Mouse (Mus musculus) thymus, postnatal 36 days (tissue): ENCODE data around the gene Wipi2.

ENCODE experiments used
- DNase-seq, 2 experiments: peaks; one replicate each; pipeline ENCODE4 v3.0.0; 2022; ENCODE audit warnings: mixed read lengths in 2 of 2

The Wipi2 gene

GRCm38 (mm10) chr5:142630224-142630623 lies 2.7 kb downstream of the Wipi2 start:
- no peak for DNase-seq

GRCm38 (mm10) chr5:142637823-142638222 lies 10.3 kb downstream of the Wipi2 start:
- no peak for DNase-seq

DNA sequence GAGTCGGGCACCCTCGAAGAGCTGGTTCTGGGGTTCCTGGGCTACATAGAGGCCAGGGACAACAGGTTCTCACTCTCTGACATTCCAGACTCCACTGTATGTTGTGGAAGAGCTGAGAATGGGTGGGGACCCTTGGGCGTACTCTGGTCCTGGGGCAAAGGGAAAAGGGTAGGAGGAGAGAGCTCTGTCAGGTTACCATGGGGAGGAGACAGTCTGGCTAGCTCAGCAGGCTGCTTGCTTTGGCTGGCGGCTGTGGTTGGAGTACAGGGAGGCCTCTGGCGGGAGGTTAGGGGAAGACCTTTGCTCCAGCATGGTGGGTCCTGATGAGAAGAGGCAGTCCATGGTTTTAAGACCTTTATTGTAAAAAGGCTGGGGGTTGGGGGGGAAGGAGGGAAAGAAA lies 12.6 kb downstream of the Wipi2 start:
- DNase-seq = no peak

GRCm38 (mm10) chr5:142641331-142642051 lies 14.0 kb downstream of the Wipi2 start:
- DNase-seq = no peak

DNA sequence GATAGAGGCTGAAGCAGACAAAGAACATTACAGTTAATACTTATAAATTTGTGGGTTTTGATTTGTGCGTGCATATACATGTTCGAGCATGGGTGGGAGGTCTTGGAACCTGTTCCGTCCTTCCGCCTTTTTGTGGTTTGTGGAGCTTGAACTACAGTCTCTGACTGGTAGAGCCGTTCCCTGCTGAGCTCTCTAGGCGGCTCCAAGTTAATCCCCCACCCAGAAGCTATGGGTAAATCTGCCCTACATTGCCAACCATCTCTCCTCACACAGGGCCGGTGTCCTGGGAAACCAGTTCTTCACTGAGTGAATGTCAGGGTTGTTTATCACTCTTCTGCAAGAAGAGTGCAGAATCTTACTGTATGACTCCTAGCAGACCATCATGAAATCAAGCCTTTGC lies 20.7 kb downstream of the Wipi2 start:
- no peak for DNase-seq

DNA sequence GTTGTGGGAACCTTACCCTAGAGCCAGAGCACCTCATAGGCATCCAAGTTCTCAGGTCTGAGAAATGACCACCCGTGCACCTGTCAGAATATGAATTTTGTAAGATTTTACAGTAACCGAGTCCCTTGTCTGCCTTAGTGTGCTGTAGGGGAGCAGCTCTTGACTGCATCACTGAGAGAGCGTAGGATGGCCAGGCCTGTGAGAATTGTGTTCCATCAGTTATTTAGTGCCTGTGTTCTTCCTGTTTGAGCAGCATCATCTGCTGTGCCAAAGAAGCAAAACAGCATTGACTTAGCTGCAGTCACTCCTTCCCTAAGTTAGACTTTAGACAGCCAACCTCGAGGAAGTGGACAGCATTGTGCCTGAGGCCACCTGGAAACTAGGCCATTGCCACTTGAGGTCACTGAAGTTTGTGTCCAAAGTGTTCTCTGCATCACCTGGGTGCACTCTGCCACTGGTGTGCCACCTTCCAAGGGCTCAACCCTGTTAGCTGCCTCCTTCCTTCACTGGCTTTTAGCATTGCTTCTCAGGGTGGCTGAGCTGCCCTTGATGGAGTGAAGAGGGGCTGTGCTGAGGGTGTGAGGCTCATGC lies 22.1 kb downstream of the Wipi2 start:
- no peak for DNase-seq

DNA sequence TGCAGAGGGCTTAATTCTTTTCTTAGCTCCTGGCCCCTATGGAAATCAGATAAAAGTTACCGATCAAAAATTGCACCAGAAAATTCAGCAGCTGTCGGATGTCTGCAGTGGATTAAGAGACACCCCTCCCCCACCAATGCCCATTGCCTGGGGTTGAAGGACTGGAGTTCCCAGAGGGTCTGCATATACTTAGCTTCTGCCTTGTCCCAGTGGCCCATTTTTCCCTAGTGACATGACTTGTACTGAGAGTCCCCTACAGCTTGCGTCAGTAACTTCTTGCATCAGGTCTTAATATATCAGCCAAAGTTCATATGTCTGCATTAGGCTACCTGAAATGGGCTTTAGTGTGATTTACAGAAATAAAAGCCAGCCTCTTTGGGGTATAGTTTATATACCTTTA lies 22.9 kb downstream of the Wipi2 start:
- DNase-seq = no peak

DNA sequence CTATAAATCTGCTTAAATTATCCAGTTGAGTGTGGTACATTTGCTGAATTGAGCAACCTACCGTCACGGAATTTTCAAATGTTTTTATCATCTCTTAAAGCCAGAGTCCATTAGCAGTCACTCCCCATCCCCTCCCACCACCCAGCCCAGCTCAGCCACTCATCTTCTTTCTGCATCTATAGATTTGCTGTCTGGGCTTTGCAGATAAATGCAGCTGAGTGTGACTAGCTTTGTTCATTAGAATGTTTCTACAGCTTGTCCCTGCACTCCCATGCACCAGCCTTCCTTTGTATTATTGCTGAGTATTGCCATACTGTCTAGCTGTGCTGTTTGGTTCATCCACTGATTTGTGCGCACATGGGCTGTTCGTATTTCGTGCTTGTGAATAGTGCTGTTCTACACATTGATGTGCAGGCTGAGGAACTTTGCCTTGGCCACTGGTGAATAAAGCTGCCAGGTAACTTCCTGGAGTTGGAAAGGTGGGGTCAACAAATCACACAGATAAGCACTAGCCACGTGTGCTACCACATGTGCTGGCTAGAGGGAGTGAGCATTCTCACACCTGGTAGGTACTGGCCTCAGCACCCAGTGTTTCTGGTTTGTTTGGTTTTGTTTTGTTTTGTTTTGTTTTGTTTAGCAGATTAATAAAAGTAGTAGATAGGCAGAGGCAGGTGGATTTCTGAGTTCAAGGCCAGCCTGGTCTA lies 23.4 kb downstream of the Wipi2 start:
- DNase-seq = no peak

- DNase-seq = no peak
Measured at GRCm38 (mm10) chr5:142652266-142652665, 24.8 kb downstream of the Wipi2 start.

- DNase-seq = no peak
Measured at GRCm38 (mm10) chr5:142660656-142661434, 33.3 kb downstream of the Wipi2 start.

- DNase-seq = no peak
Measured at GRCm38 (mm10) chr5:142667921-142668320, 40.4 kb downstream of the Wipi2 start.

- DNase-seq = no peak
Measured at GRCm38 (mm10) chr5:142668556-142669263, 41.2 kb downstream of the Wipi2 start.

DNA sequence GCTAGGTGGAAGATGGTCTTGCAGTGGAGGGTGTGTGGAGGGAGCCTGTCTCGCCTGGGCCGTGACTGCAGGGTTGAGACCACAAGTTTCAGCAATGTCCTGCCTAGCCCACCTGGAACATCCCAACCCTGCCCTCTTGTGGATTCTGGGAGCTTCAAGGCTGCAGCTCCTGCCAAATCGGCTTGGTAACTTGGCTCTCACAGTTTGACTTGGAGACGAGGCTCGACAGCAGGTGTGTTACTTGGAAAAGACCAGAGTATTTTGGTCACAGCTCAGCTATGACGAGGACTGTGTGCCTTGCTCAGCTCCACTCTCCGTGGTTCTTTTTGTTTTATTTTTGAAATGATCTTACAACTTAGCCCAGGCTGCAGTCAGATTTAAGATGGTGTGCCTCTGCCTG lies 42.2 kb downstream of the Wipi2 start:
- no peak for DNase-seq

GRCm38 (mm10) chr5:142673082-142673481 lies 45.6 kb downstream of the Wipi2 start:
- DNase-seq = no peak

DNA sequence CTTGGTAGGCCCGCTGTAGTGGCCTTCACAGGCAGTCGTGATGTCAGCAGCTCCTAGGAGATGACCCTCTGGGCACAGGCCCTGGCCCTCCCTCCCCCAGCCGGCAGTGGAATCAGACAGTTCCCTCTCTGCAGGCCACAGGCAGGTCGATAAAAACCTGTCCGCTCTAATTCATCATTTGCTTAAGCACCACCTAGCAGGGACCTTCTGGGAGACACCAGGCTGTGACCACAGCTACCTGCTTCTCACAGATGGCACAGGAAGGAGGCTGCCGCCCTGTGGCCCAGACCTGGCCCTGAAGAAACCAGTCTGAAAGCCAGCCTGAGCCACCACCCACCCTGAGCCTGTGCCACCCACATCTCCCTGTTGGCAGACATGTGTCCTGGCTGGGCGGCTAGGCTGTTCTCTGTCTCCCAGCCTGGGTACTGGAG lies 50.7 kb downstream of the Wipi2 start:
- DNase-seq = no peak

- DNase-seq = no peak
Measured at GRCm38 (mm10) chr5:142679065-142679464, 51.6 kb downstream of the Wipi2 start.

GRCm38 (mm10) chr5:142681911-142682310 lies 54.4 kb downstream of the Wipi2 start:
- no peak for DNase-seq

DNA sequence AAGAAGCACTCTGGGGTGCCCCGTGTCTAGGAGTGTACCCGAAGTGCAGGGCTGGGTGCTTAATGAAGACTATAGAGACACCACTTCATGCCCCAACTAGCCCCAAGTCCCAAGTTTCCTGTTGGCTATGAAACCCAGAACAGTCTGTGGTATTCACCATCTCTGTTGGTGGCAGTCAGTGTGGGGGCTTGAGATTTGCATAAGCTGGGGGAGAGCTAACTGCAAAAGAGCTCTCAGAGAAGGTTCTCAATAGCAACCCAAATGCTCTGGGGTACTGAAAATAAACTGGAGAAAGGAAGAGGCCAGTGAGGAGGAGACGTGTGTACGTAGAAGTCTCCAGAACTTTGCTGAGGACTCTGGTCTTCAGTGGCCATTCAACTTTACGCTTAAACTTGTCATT lies 55.0 kb downstream of the Wipi2 start:
- no peak for DNase-seq

DNA sequence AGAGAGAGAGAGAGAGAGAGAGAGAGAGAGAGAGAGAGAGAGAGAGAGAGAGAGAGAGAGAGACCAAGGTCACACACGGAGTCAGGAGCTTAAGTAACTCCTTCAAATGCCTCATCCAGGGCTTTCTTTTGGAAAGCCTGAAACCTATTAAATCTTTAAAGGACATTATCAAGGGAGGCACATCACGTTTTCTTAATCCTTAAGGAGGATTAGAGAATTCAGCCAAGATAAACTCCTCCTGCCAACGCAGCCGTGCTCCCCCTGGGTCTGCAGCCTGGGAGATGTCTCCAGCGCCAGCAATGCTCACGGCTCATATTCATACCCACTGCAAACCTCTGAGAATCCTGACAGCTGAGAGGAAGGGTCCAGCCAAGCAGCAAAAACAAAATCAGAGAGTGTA lies 61.4 kb downstream of the Wipi2 start:
- no peak for DNase-seq

DNA sequence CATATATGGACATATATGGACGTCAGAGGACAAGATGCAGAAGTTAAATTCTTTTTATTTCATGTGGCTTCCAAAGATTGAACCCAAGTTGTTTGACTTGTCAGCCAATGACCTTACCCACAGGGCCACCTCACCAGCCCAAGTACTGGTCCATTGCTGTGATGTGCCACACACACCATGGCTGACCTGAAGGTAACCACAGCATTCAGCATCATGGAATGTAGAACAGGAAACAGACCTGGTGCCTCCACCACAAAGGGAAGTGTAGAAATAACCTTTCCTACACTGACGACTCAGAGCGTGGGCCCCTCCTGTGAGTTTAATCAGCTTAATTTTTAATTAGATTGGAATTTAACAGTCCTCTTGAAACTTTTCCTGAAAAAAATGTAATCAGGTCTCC lies 62.8 kb downstream of the Wipi2 start:
- no peak for DNase-seq

- DNase-seq = no peak
Measured at GRCm38 (mm10) chr5:142692248-142692647, 64.8 kb downstream of the Wipi2 start, which contains the start of gene Slc29a4. TSS of gene Slc29a4 (plus strand) at chr5:142692512.

- no peak for DNase-seq
Measured at GRCm38 (mm10) chr5:142692971-142693737, 65.7 kb downstream of the Wipi2 start.
